Mouse (Mus musculus) layer of hippocampus, adult 18-20 months (tissue): Measurements from ENCODE around the gene Hbp1. TPM values are rescaled to one million over a fixed set of nuclear protein-coding genes. Genes with fewer than 3 reads are reported as not detected.

Source experiments
- total RNA-seq, 2 experiments: library from RNA; stranded (reverse); gene quantifications; 2 replicates each; pipeline ENCODE4 v1.2.3; 2021

The Hbp1 gene
- total RNA-seq, 2 experiments from 2014 or later: 25.6 to 25.8 TPM

Other genes starting within 250 kb of the Hbp1 start
- gene Gpr22, start 236.6 kb downstream of the Hbp1 start, total RNA-seq: 10 to 100 TPM; 73.3 to 79.9 TPM
- 10 to 100 TPM; 30.7 to 33.6 TPM for gene Prkar2b, start 110.8 kb upstream of the Hbp1 start, total RNA-seq